Comparison of ENCODE assay signal across 8 mouse cellular contexts in the genomic region with DNA sequence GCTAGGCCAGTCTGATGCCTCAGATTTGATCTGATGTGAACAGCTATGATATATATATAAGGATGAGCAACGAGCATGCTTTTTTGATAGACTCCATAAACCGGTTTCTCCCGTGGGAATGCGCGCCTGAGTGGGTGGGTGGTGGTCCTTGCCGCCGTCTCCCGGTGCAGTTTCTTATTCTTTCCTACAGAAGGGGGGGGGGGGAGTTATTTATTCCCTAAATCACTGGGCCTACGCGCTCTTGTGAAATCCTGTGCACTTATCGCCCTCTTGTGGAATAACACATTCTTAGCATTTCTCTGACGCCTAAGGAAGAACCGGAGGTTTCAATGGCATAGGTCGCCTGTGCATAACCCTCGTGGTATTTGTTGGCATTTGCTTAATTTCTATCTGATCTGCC. TPM values are rescaled to one million over a fixed set of nuclear protein-coding genes. Genes with fewer than 3 reads are reported as not detected.
DNase-seq lines count a peak whose midpoint lies in the region; TF ChIP-seq lines count a peak whose summit lies in the region.

No protein-coding gene starts in this region.

- no peak for TF ChIP-seq POLR2A in thymus, adult 2 months (IDR thresholded peaks at IDR 0.05; ENCODE audit: control insufficient read depth, extremely low read depth, insufficient read depth, low read length, poor library complexity)

- no peak for DNase-seq in gastrocnemius, adult 2 months
- no peak for DNase-seq in gastrocnemius, postnatal 36 days
- DNase-seq in thymus, postnatal 0 days (ENCODE audit: low spot score): peak; percentile 33
- DNase-seq in thymus, adult 2 months: no peak
- peak; percentile 24 for DNase-seq in kidney, postnatal 10 days
- peak; percentile 10 for DNase-seq in naive thymus-derived CD4-positive, alpha-beta T cell, adult 2 months (ENCODE audit: low read depth)
- no peak for DNase-seq in spleen, adult 12 weeks (ENCODE audit: low spot score)
- DNase-seq in heart, adult 11 months: no peak

- peak; percentile 58 for TF ChIP-seq CTCF in gastrocnemius, adult 2 months (IDR thresholded peaks at IDR 0.05)
- no peak for TF ChIP-seq CTCF in thymus, adult 2 months (IDR thresholded peaks at IDR 0.05; ENCODE audit: borderline replicate concordance, control insufficient read depth, extremely low read depth, insufficient read depth, low read length, poor library complexity)

- WGBS in thymus, adult 2 months: 4% methylated on average over 15 of the region's 15 CpGs

- no peak overlapping the region for H3K4me3 ChIP-seq in gastrocnemius, adult 2 months
- H3K4me3 ChIP-seq in thymus, adult 2 months (ENCODE audit: control insufficient read depth, insufficient read depth, low read length): no peak overlapping the region

- no peak overlapping the region for H3K27ac ChIP-seq in gastrocnemius, adult 2 months
- H3K27ac ChIP-seq in thymus, adult 2 months (ENCODE audit: control insufficient read depth, insufficient read depth, low read length): no peak overlapping the region

- H3K4me1 ChIP-seq in thymus, adult 2 months (replicated peaks; ENCODE audit: control insufficient read depth, insufficient read depth, low read length): peaks cover 2% of the 10 kb centered on the region; the same call in 1 of the 2 replicates

- peaks cover 8% of the 10 kb centered on the region for H3K27me3 ChIP-seq in thymus, adult 2 months (ENCODE audit: control insufficient read depth, insufficient read depth, low read length)

- intact Hi-C loops in gastrocnemius, adult 2 months (cut with DNase I): no loop called here
- intact Hi-C loops in gastrocnemius, postnatal 36 days (cut with DNase I): loop anchor here (10.0 kb wide), 1 partner anchor 645 kb away; no protein-coding TSS in a partner anchor

- H3K36me3 ChIP-seq in thymus, adult 2 months (ENCODE audit: control insufficient read depth, insufficient read depth, low read length): no peaks in the 10 kb centered on the region

RNA-seq across cellular contexts. Expression of a gene that starts 4.6 kb away (rescaled TPM):
- not detected for total RNA-seq in gastrocnemius, adult 2 months (2021)
- not detected for total RNA-seq in gastrocnemius, postnatal 36 days (2021)
- polyA plus RNA-seq in thymus, postnatal 0 days (2015; fragmentation: Nextera tagmentation; extraction: Ambion mirVana): not detected in 2 replicates
- polyA plus RNA-seq in thymus, adult 2 months (2012; rRNA removed): 0.05 TPM in 1 of 2 replicates, not detected in the other

Comparison
In these comparisons a context has a peak if more than half of its experiments do, and no peak if none do; other contexts are left out.
1. DNase-seq: peak in thymus, postnatal 0 days (single experiment), kidney, postnatal 10 days (single experiment) and naive thymus-derived CD4-positive, alpha-beta T cell, adult 2 months (single experiment); none in gastrocnemius, adult 2 months (single experiment), gastrocnemius, postnatal 36 days (0 of 2), thymus, adult 2 months (single experiment), spleen, adult 12 weeks (single experiment) and heart, adult 11 months (single experiment).